Mouse (Mus musculus): Measurements from ENCODE around the gene 4930402F06Rik.

- TF ChIP-seq GATA1 (IDR thresholded peaks at IDR 0.05; ENCODE audit: borderline replicate concordance, low read length) (no peak), FLI1 (IDR thresholded peaks at IDR 0.05; ENCODE audit: low read length) (no peak)
Measured at GRCm38 (mm10) chr2:35432011-35432410, 35.0 kb upstream of the 4930402F06Rik start.
